Mouse (Mus musculus) heart, adult 2 months (tissue): ENCODE measurements around the gene Dusp2. TPM values are rescaled to one million over a fixed set of nuclear protein-coding genes. Genes with fewer than 3 reads are reported as not detected.
A peak's percentile ranks its signal among the peaks of the same experiment; 100 is the strongest.

ENCODE experiments used
- DNase-seq, 2 experiments: peaks; one replicate each; pipeline ENCODE4 v3.0.0; 2021
- H3K27ac ChIP-seq: fragments of 200-600 bp; 2 replicates; pipeline ENCODE4 v1.8.1; 2022
- H3K27me3 ChIP-seq: fragments of 200-500 bp; 2 replicates; pipeline ENCODE4 v1.6.1; 2012; ENCODE audit warnings: mild to moderate bottlenecking, low read length, inconsistent platforms, mixed read lengths; ENCODE audit not compliant: control insufficient read depth, insufficient read depth
- H3K36me3 ChIP-seq: fragments of 200-500 bp; 2 replicates; pipeline ENCODE4 v1.6.1; 2012; ENCODE audit warnings: low read length, inconsistent platforms; ENCODE audit not compliant: control insufficient read depth, insufficient read depth
- H3K4me1 ChIP-seq: fragments of 200-500 bp; 2 replicates; pipeline ENCODE4 v1.6.1; 2011; ENCODE audit warnings: low read length; ENCODE audit not compliant: control insufficient read depth, insufficient read depth
- H3K4me3 ChIP-seq: fragments of 200-600 bp; 2 replicates; pipeline ENCODE4 v1.8.1; 2022
- H3K79me2 ChIP-seq: fragments of 200-500 bp; replicated peaks from 2 replicates; pipeline ENCODE4 v1.6.1; 2012; ENCODE audit warnings: mild to moderate bottlenecking, inconsistent platforms, low read length, moderate library complexity, mixed read lengths; ENCODE audit not compliant: control insufficient read depth, insufficient read depth
- H3K9ac ChIP-seq: fragments of 200-500 bp; 2 replicates; pipeline ENCODE4 v1.6.1; 2012; ENCODE audit warnings: low read depth, mild to moderate bottlenecking, control low read depth, inconsistent platforms, low read length, mixed read lengths
- CTCF ChIP-seq: fragments of 200-600 bp; IDR thresholded peaks from 2 replicates; pipeline ENCODE4 v1.8.1; 2022; ENCODE audit warnings: antibody characterized with exemption, mild to moderate bottlenecking, moderate library complexity
- EP300 ChIP-seq: fragments of 200-500 bp; IDR thresholded peaks from 2 replicates; pipeline ENCODE4 v1.6.1; 2011; ENCODE audit warnings: low read depth, low read length, control low read depth; ENCODE audit not compliant: insufficient read depth
- POLR2A ChIP-seq: fragments of 200-500 bp; IDR thresholded peaks from 2 replicates; pipeline ENCODE4 v1.6.1; 2011; ENCODE audit warnings: mild to moderate bottlenecking, low read depth, low read length, control low read depth; ENCODE audit not compliant: insufficient read depth
- WGBS: fragments of 180-500 bp; shearing (Covaris S2); methylation state at CpG from one replicate; pipeline ENCODE4 v1.1.7; 2018; 5-methylcytosine and 5-hydroxymethylcytosine counted together
- intact Hi-C: fragments of 180-260 bp; cut with DNase I; formaldehyde crosslinking; loops from one replicate; pipeline ENCODE4 v1.15.1; 2025
- polyA plus RNA-seq: library from polyadenylated mRNA; depleted of rRNA; stranded (reverse); fragments of >200 nt; gene quantifications from 2 replicates; pipeline ENCODE4 v1.2.3, GENCODE M21; 2012
- total RNA-seq, 2 experiments: library from RNA; stranded (reverse); gene quantifications; 2 replicates each; pipeline ENCODE4 v1.2.3; 2021

Dusp2 gene
- total and polyA plus RNA-seq, 3 experiments, result 0.44 to 1.1 (median 0.45) TPM

DNA sequence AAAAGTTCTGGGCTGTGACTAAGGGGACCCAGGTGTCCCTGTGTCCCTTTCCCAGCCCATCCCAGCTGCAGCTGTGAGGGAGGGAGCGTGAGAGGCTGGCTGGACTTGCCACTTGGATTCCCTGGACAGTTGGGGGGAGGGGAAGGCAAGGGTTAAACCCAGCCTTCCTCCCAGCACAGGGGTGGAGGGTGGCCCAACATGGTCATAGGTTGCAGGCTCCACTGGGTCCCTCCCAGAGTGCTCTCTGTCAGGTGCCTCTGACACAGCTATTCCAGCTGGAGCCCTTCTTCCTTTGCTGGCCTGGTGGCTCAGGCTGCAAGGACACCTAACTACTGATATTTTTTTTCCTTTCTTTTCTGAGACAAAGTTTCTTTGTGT, 35.5 kb downstream of the Dusp2 start:
- intact Hi-C loops, result no loop called here
- TF ChIP-seq POLR2A (no peak), EP300 (no peak), CTCF (no peak)
- WGBS, result 73% methylated on average over 1 of the region's 1 CpGs
- DNase-seq, result peak; percentile 30 to 32
- no peak overlapping the region for H3K4me3 ChIP-seq
- H3K27ac ChIP-seq, result peak overlapping the region; percentile 17; the same call in 1 of the 2 replicates
- H3K79me2 ChIP-seq, result no peaks in the 10 kb centered on the region
- H3K9ac ChIP-seq, result no peak overlapping the region
- no peaks in the 10 kb centered on the region for H3K36me3 ChIP-seq
- H3K4me1 ChIP-seq, result no peaks in the 10 kb centered on the region
- H3K27me3 ChIP-seq, result no peaks in the 10 kb centered on the region

DNA sequence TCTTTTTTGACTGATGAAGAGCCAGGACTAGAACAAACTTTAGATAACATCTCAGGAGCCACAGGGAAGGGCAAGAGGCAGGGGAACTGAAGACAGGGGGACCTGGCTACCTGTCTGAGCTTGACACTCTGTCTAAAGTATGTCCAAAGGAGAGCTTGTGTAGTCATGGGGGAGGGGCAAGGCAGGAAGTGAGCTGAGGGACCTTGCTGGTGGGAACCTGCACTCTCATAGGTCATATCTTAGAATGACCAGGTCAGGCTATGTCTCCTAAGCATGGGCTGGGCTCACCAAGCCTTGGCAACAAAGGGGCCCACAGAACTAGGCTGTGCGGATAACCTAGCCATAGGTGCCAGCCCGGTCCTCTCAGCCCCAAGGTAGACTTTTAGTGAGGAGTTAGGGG, 36.1 kb downstream of the Dusp2 start:
- no peak for TF ChIP-seq CTCF
- no peak for TF ChIP-seq EP300
- no peak for TF ChIP-seq POLR2A
- Histone ChIP-seq H3K4me3 (no peak overlapping the region), H3K4me1 (no peaks in the 10 kb centered on the region), H3K9ac (no peak overlapping the region), H3K27ac (no peak overlapping the region), H3K79me2 (no peaks in the 10 kb centered on the region), H3K27me3 (no peaks in the 10 kb centered on the region), H3K36me3 (no peaks in the 10 kb centered on the region)
- no peak for DNase-seq
- 89% methylated on average over 2 of the region's 2 CpGs for WGBS
- intact Hi-C loops, result no loop called here

- DNase-seq, result no peak
- H3K4me1 ChIP-seq, result no peaks in the 10 kb centered on the region
- H3K27me3 ChIP-seq, result no peaks in the 10 kb centered on the region
- no peaks in the 10 kb centered on the region for H3K79me2 ChIP-seq
- TF ChIP-seq CTCF, result no peak
- TF ChIP-seq POLR2A, result no peak
- TF ChIP-seq EP300, result no peak
- intact Hi-C loops, result no loop called here
- no peak overlapping the region for H3K4me3 ChIP-seq
- no peak overlapping the region for H3K27ac ChIP-seq
- no peak overlapping the region for H3K9ac ChIP-seq
- H3K36me3 ChIP-seq, result no peaks in the 10 kb centered on the region
- WGBS, result 74% methylated on average over 3 of the region's 3 CpGs
Observed at GRCm38 (mm10) chr2:127374131-127374530, 38.2 kb downstream of the Dusp2 start.

DNA sequence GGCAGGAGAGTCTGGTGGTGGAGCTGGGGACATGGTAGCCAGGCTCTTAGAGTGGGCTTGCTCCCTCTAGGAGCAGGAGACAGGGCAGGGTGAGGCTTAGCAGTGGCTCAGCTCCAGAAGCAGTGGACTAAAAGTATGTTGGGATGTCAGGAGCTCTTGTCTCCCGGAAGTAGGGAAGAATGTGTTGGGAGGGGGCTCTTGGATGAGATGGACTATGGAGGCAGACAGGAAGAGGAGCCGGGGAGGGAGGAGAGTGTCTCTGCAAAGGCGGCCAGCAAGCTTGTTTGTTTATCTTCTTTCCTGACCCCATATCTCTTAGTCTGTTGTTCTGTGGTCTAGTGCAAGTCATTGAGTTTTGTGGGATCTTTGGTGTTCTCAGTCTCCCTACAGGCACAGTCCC, 39.1 kb downstream of the Dusp2 start:
- Histone ChIP-seq H3K79me2 (no peaks in the 10 kb centered on the region), H3K9ac (no peak overlapping the region), H3K27me3 (no peaks in the 10 kb centered on the region), H3K36me3 (no peaks in the 10 kb centered on the region), H3K4me3 (no peak overlapping the region), H3K4me1 (peaks cover 2% of the 10 kb centered on the region), H3K27ac (no peak overlapping the region)
- TF ChIP-seq CTCF (no peak), POLR2A (no peak), EP300 (no peak)
- DNase-seq, result no peak
- 20% methylated on average over 3 of the region's 3 CpGs for WGBS
- intact Hi-C loops, result no loop called here

DNA sequence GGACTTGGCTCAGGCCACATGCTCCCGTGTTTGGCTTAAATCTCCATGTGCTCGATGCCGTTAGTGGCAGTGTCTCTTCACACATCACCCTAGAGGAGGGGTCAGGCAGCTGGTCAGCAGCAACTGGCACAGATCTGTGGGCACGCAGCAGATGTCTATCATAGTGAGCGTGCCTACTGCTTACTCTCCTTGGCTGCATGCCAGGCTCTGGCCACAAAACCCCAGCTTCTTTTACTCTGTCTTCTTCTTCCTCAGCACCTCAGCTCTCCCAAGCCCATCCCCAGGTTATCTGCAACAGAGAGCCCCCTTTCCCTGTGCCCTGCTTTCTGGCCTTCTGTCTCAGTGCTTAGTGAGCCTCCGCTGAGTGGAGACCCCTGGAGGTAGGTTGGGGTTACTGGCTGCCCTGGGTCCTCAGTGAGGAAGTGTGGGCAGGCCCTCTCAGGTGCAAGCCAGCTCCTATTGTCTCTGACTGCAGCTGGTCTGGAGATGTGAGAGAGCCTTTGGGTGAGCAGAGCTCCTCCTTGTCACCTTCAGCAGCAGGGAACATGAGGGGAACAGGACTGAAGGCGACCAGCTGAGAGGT, 39.9 kb downstream of the Dusp2 start:
- no peaks in the 10 kb centered on the region for H3K27me3 ChIP-seq
- intact Hi-C loops, result no loop called here
- peaks cover 2% of the 10 kb centered on the region for H3K4me1 ChIP-seq
- WGBS, result 43% methylated on average over 7 of the region's 7 CpGs
- no peaks in the 10 kb centered on the region for H3K79me2 ChIP-seq
- no peaks in the 10 kb centered on the region for H3K36me3 ChIP-seq
- H3K4me3 ChIP-seq, result no peak overlapping the region
- TF ChIP-seq CTCF, result peak; percentile 38
- no peak for TF ChIP-seq POLR2A
- no peak for TF ChIP-seq EP300
- H3K9ac ChIP-seq, result no peak overlapping the region
- DNase-seq, result no peak
- no peak overlapping the region for H3K27ac ChIP-seq

DNA sequence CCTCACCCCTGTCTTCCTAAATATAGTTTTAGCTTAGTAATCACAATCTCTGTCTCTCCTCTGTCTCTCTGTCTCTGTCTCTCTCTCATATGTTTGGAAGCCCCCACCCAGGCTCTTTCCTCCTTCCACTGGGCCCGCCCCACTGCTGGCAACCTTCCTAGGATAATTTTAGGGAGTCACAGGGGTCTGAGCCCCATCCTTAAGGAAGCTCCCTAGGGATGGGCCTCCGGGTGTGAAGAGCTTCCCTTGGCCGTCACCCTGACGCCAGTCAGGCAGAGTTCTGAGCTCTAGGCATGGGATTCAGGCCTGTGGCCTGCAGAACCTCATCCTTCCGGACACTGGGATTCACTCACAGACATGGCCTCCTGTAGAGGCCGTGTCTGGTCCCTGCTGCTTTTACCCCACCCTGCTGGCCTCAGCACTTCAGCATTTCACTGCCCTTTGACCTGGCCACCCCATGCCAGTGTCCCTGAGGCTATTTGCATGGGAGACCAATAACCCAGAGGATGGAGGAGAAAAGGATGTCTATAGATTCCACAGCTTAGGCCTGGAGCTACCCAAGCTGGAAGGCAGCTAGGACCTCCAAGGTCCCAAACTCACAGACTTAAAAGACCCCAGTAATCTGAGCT, 40.6 kb downstream of the Dusp2 start:
- no peaks in the 10 kb centered on the region for H3K36me3 ChIP-seq
- no peaks in the 10 kb centered on the region for H3K79me2 ChIP-seq
- intact Hi-C loops, result no loop called here
- no peak overlapping the region for H3K9ac ChIP-seq
- DNase-seq, result no peak
- H3K27ac ChIP-seq, result no peak overlapping the region
- TF ChIP-seq POLR2A (no peak), EP300 (no peak), CTCF (no peak)
- 69% methylated on average over 6 of the region's 6 CpGs for WGBS
- peaks cover 2% of the 10 kb centered on the region for H3K4me1 ChIP-seq
- no peaks in the 10 kb centered on the region for H3K27me3 ChIP-seq
- H3K4me3 ChIP-seq, result no peak overlapping the region
